Mouse (Mus musculus) cerebellum, postnatal 4 days (tissue): ENCODE results near the gene St6galnac3.

Experiments
- DNase-seq, 2 experiments: peaks; one replicate each; pipeline ENCODE4 v3.0.0; 2022; ENCODE audit warnings: low spot score in 2 of 2, mixed read lengths in 1 of 2

St6galnac3 gene

DNA sequence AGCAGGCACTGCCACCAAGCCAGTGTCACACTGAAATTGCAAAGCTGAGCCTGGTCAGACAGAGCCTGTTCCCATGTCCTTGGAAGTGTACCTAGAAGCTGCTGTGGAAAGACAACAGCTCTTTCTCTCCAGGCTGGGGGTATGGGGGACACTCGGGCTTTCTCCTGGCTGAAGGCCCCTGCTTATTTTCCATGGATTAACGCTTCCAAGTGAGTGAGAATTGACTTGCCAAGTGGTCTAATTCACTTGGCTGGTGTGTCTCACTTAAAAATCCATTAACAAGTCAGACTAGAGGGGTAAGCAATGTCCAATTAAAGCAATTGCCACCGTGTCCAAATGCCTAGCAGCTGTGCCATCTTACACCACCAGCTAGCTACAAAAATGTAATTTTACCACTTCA is 140.1 kb downstream of the St6galnac3 start:
- DNase-seq = no peak

DNA sequence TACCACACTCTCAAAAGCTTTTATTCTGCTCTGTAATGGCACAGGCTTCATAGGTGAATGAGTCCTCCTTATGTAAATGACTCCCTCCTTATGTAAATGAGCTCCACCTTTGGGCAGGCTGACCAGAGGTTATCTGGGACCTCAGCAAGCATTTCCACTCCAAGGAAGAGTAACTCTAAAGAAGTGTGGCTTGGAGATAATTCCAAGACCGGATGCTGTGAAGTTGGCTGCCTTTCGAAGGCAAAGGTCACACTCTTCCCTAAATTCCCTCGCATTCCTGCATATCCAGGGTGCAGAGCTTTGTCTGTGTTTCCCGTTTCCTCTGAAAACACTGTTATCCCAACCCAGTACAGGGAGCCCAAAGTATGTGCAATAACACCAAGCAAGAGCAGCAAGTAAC is 142.9 kb downstream of the St6galnac3 start:
- no peak for DNase-seq

DNA sequence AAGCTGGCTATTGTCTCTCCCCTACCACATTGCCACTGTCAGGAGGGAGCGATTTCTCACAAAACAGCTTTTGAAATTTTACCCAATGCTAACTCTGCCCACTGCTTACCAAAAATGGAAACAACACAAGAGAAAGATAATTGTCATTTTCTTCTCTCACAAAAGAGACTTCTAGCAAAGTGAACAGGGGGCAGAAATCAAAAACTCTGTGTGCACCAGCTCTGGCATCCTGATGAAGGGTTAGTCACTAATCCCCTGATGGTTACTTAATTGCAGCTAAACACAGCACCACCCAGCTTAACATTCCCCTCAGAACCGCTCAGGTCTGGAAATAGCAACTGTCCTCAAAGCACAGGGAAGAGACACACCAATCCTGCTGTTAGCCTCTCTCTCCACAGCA is 144.3 kb downstream of the St6galnac3 start:
- DNase-seq = no peak

DNA sequence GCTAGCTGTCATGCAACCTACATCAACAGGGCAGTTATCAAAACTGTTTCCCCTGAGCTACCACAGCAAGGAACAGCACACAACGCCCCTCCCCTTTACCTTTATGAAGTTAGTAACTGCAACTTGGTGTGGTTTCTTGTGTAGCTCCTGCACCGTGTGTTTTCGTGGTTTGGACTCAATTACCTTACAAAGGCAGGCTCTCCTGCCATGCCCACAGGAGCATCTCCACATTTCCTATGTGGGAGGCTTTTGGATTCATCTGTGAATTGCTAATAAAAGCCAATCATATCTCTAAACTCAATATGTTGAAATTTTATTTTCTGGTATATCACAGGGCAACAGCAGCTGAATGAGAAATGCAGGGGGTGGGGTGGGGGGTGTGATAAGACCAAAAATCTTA is 144.8 kb downstream of the St6galnac3 start:
- no peak for DNase-seq

DNA sequence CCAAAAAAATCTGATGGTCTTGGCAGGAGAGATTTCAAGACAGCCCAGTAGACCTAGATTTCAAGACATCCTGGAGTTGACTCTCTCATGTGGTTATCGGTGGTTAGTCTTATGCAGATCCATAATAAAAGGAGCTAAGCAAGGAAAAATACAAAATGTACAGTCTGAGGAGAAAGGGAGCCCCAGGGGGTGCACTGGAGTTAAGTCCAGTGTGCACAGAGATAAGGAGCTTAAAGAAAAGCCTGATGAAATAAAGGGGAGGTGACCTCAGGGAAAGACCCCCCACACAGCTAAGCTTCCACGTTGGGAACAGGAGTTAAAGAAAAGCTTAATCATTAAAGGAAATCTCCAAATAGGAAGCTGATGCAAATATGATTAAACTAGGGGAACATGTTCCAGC is 147.7 kb downstream of the St6galnac3 start:
- DNase-seq = no peak

DNA sequence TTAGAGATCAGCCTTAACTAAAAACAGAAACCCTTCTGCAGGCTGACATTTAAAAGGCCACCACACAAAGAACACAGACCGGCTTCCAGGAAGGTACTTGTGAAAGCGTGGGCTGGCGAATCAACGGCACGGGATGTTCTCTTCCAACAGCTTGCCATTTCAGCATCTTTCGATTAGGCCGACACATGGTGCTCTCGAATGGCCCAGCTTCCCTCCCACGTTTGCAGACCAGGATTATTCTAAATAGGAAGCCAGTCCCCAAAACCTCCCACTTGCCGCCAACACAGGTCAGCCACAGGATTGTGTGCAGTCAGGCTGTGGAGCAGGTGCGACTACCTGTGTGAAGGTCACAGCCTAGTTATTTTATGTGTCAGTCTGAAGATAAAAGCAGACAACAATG is 153.8 kb downstream of the St6galnac3 start:
- DNase-seq = no peak

DNA sequence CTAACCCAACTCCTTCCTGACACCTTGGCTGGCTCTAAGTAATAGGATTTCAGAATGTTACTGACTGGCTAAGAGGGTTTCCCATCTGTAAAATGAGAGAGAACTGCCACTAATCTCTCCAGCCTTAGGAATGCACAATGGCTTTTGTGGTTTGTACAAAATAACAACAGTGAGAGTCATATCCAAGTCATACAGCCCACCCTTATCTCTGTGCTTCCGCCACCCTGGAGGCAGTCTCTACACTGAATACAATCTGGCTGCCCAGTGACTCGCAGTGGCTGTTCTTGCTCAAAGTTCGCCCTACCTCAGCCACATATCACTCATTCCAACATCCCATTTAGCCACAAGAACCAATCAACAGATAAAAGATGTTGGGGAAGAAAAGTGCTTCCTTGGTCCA is 156.2 kb downstream of the St6galnac3 start:
- no peak for DNase-seq

DNA sequence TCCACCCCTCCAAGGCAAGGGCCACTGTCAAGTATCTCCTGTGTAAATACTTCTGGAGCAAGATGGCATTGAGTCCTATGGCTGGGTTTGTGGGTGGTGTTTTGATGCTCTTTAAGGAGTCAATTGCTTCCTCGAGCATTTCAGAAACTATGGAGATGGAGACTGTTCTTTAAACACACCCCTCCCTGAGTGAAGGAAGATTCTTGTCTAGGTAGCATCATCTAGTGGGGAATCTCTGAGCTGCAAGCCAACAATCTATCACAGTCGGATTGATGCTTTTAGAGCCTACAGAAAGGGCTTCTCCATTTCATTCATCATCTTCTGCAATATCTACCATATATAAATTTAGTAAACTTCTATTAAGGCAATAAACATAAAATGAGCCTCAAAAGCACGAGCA is 157.1 kb downstream of the St6galnac3 start:
- no peak for DNase-seq

DNA sequence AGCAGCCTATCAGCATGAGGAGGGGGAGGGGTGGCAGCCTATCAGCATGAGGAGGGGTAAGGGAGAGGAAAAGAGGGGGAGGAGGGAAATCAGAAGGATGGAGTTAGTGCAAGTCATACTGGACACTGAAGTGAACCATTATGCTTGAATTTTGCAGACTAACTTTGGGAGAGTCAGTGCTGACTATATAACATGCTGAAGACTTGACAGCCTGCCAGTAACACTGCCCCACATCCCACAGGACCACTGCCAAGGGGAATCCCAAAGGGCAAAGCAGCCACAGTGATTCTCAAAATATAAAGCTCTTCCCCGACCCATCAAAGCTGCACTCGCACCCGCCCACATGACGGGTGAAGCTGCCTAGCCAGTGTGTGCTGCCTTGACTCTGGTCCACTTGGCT is 157.5 kb downstream of the St6galnac3 start:
- peak in 1 of 2 experiments; percentile 7 for DNase-seq

DNA sequence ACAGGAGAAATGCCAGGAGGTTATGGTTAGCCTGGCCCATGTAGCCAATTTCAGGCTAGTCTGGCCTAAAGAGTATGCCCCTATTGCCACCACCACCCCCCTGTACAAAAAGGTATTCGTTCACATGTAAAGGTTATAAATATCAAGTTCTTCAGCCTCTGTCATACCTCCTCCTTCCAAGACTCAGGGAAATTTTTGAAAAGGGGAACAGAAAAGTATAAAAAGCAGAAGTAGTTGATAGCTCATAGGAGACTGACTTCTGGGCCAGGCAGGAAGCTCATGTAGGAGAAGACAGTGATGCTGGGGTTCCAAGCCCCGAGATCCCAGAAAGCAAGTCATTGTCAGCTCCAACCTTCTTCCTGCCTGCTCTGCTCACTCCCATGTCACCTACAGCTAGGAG is 158.9 kb downstream of the St6galnac3 start:
- no peak for DNase-seq

DNA sequence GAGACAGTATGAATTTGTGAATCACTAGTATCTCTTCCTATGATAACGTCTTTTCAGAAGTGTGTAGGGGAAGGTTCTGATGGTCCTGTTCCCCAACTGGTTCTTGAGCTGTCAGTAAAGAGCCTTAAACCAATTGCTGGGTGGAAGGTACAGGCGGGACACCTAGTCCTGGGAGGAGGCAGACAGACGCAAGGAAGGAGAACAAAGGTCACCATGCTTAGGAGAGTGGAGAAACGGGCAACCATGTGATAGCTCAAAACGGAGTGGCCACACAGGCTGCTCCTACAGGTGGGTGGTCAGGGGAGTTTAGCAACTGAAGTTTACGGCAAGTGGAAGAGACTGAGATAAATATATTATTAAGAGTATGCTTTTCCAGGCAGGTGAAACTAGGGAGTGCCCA is 164.1 kb downstream of the St6galnac3 start:
- DNase-seq = no peak

DNA sequence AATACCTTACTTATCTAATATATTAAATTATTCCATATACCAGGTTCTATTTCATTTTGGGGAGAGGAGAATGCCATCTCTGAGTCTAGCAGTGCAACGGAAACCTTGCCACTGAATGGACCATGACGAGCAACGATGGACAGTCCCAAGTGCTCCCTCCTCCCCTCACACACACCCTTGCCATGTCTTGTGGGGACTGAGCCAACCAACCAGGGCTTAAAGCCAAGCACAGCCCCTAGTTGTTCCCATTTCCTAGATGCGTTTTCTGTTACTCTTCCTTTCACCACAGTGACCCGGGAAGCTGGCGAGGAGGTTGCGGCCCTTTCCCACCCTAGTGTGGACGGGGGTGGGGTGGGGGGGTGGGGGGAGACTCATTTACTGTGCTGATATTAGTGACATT is 165.4 kb downstream of the St6galnac3 start:
- peak in 1 of 2 experiments; percentile 9 for DNase-seq

DNA sequence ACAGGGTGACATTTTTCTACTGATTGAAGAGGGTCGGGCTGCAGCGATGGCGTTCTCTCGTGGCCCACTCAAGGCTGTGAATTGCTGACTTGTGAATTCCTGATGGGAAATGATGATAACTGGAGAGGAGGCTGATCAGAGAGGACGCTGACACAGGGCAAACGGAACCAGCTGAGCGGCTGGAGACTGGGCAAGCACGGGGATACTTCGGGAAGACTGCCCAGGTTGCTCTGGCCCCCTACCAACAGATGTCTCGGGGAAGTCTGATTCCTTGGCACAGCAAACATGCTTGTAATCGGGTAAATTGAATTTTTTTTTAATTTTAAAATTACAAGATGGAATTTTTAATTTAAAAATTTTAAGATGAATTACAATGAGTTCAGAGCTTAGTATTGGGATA is 168.4 kb downstream of the St6galnac3 start:
- DNase-seq = peak in 1 of 2 experiments; percentile 60

DNA sequence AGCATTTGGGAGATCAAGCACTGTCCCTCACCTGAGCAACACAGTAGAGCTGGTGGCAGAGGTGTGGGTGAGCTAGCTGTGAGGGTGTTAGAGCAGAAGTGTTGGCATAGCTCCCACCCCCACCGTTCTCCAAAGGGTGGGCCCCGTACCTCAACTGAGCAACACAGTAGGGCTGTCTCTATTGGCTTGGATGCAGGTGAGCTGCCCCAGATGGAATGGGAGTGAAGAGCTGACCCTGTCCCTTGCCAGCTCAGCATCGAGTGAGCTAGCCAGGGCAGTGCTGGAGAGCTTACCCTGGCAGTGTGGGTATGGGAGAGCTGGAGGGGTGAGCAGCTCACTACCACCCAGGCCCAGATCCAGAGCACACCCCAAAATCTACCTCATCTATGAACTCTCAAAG is 171.3 kb downstream of the St6galnac3 start:
- DNase-seq = no peak

DNA sequence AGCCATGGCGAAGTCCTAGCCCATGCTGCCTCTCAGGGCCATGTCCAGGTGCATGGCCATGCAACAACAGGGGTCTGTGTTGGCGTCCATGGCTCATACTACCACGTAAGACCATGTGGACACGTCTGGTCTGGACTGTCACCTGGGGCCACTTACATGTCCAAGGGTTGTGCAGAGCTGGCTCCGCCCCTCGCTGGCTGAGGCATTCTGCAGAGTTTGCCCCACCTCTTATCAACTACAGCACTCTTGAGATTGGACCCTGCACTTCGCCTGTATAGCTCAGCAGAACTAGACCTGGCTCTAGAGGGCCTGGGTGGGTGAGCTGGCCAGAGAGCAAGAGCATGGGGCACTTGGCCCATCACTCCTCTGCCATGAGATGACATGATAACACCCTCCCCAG is 171.7 kb downstream of the St6galnac3 start:
- no peak for DNase-seq

DNA sequence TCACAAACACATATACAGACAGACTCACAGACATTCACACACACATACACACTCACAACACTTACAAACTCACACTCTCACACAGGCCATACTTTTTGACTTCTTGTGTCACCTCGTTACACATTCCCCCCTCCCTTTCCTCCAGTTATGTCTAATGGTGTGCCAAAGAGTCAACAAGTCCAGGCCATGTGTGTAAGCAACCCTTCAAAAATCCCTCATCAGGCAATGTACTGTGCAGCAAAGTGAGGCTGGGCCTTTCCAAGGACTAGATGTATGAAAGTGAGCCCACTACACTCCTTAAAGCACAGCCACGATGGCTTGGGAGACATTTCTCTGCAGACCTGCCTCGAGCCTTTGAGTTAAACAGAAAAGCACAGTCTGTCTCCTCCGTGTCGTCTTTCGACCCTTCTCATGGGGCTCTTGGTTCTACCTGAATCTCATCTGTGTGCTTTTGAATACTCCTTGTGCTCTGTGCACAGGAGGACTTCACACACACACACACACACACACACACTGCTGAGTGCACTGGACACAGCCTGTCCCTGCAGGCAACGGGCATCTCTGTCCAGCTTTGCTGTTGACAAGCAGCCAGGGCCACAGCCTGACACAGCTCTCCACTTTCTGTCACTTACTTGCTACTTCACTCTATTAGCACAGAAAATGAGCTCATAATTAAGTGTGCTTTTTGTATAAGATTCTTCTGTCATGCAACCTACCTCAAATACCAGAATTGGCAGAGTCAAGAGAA is 177.9 kb downstream of the St6galnac3 start:
- no peak for DNase-seq

DNA sequence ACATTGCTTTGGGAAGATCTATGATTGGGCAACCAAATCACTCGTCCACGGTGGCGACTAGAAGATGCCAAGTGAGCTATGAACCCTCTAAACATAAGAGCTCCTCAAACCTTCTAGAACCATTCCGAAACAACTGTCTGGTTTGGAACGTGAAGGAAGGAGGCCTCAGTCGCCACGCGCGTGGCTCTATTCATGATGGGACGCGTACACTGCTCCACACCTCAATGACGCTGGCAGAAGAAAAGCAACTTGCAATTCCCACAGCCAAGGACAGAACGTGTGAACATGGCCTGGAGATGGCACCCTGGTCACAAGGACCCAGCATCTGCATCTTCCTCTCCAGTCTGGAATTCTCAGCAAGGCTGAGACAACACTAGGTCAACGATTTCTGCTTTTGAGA is 185.1 kb downstream of the St6galnac3 start:
- no peak for DNase-seq

DNA sequence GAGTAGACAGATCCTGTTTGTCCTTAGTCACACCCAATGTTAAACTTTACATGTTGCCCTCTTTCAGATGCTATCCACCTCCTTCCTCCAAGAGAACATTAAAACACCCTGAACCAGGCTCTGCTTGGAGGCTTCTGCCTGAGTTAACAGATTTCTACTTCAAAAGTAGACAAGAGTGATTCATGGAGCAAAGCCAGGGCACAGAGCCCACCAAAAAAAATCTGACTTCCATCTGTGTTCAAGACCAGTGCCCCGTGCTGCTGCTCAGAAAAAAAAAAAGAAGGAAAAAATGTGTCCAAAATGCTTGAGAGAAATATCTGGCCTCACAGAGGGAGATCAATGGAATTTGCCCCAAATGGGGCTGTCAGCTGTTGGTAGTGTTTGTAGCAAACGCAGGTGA is 186.6 kb downstream of the St6galnac3 start:
- DNase-seq = no peak

DNA sequence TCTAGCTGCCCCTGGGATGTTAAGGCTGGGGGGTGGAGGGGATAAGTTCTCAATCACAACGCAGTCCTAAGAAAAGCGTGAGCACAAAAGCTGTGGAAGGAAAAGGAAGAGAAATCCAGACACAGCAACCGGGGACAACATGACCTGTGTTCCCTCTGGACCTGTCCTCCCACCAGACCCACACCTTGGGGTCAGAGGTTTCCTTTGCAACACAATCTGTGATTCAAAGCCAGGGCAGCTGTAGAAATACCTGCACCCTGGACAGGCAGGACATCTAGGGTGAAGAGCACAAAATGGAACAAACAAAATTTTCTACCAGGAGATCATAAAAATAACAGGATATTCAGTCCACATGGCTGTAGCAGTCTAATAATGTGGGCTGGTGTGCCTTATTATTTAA is 187.5 kb downstream of the St6galnac3 start:
- no peak for DNase-seq

DNA sequence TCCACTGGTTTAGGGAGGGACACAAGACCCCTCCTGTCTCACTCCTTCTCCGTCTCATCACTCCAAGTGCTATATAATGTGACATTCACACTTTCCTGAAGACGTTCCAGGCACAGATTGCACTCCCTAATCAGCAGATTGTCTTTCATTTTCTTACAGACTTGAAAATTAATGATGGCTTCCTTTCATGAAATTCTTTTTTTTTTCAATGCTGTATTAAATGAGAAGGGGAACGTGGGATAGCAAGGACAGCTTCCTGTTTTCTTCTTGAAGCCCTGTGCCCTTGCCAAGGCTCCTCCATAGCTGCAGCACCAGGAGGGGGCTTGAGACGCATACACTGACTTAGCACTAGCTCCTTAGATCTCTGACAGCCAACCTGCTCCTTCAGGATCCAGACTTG is 188.7 kb downstream of the St6galnac3 start:
- DNase-seq = no peak

DNA sequence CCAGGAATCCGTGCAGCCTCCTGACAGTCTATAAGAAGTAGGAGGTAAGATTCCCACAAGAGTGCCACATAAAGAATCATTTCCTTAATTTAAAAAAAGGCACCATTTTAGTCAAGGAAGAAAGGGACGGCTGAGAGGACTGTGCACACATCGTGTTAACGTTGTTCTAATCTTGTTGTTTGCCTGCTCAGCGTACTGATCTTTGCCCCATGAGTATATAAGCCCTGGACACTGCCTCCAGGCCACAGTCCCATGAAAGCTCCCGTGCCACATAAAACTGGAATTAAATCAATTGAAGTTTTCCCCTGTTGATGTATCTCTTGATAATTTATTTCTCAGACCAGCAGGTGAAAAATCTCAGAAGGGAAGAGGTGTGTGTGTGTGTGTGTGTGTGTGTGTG is 195.8 kb downstream of the St6galnac3 start:
- DNase-seq = no peak

DNA sequence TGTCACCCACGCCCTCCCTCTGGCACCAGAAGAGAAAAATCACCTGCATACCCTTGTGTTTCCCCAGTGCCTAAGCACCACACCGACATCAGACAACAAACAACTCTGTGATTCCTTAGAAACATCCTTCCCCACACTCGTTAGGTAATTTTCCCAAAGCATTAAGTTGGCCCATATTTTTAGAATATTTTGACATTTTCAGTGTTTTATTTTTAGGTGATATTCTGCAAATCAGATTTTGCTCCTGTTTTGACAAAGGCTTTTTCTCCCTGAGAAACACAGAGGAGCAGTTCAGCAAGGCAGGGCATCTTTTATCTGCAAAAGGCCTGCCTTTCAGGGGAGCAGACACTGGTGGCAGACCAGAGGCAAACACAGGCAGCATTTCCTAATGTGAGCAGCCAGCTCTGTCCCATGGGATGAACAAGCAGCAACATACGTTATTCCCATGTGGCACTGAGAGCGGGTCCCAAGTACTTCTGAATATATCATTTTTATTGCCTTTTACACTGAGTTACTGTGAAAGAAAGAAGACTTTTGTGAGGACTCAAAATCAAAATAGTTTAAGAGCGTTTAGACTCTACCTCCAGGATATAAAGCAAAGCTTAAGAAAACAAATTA is 199.7 kb downstream of the St6galnac3 start:
- DNase-seq = no peak

DNA sequence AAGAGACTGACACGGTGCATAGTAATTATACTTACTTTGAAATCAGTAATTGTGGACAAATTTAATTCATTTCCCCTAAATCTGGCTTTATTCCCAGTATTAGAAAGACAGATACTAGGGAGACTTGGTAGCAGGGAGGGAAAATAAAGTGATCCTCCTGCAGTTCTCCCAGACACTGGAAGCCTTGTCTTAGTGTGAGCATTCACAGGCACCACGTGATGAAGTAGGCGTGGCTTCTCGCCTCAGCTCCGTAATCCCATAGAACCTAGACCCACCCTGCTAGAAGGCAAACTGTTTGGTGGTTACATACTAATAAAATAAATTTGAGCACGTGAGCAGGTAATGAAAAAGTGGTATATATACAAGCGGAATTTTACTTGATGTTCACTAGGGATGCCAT is 208.1 kb downstream of the St6galnac3 start:
- DNase-seq = no peak
